Mouse (Mus musculus) megakaryocyte progenitor cell, adult 5-6 weeks (primary cell): ENCODE measurements around the gene Tmem258. TPM values are rescaled to one million over a fixed set of nuclear protein-coding genes. Genes with fewer than 3 reads are reported as not detected.

ENCODE experiments used
- total RNA-seq, 2 experiments: library from RNA; stranded (forward) in 1 of 2; stranded (reverse) in 1 of 2; fragments of 157-497, 149-512 nt in 1 of 2; fragments of 200-1000 nt in 1 of 2; gene quantifications; 2 replicates each; pipeline versions ENCODE4 v1.2.3 to v1.2.4; 2015 to 2017

Tmem258 gene
- total RNA-seq, 2 experiments from 2014 or later: 204 to 308 TPM

Other genes starting within 250 kb of the Tmem258 start
- gene Fth1, start 223.4 kb upstream of the Tmem258 start, total RNA-seq (2015): 1,115 and 1,144 TPM in 2 replicates
- gene Fth1, start 223.4 kb upstream of the Tmem258 start, total RNA-seq (2017): 325 and 354 TPM in 2 replicates
- 0.15 and 1.1 TPM in 2 replicates for gene Best1, start 202.4 kb upstream of the Tmem258 start, total RNA-seq (2015)
- gene Best1, start 202.4 kb upstream of the Tmem258 start, total RNA-seq (2017): not detected in 2 replicates
- 3.0 and 4.6 TPM in 2 replicates for gene Rab3il1, start 202.3 kb upstream of the Tmem258 start, total RNA-seq (2015)
- 3.4 and 3.9 TPM in 2 replicates for gene Rab3il1, start 202.3 kb upstream of the Tmem258 start, total RNA-seq (2017)
- 1.4 and 2.1 TPM in 2 replicates for gene Fads3, start 162.4 kb upstream of the Tmem258 start, total RNA-seq (2015)
- gene Fads3, start 162.4 kb upstream of the Tmem258 start, total RNA-seq (2017): 2.1 and 2.8 TPM in 2 replicates
- 7.7 and 10.4 TPM in 2 replicates for gene Fads2, start 102.3 kb upstream of the Tmem258 start, total RNA-seq (2015)
- 6.3 and 13.7 TPM in 2 replicates for gene Fads2, start 102.3 kb upstream of the Tmem258 start, total RNA-seq (2017)
- 14.9 and 22.2 TPM in 2 replicates for gene Fads1, start 21.1 kb upstream of the Tmem258 start, total RNA-seq (2015)
- 9.4 and 10.0 TPM in 2 replicates for gene Fads1, start 21.1 kb upstream of the Tmem258 start, total RNA-seq (2017)
- 56.9 and 61.1 TPM in 2 replicates for gene Fen1, start 155 bp downstream of the Tmem258 start, total RNA-seq (2015)
- 125 and 135 TPM in 2 replicates for gene Fen1, start 155 bp downstream of the Tmem258 start, total RNA-seq (2017)
- not detected in 2 replicates for gene Myrf, start 36.7 kb downstream of the Tmem258 start, total RNA-seq (2015)
- not detected in 2 replicates for gene Myrf, start 36.7 kb downstream of the Tmem258 start, total RNA-seq (2017)
- 0.02 TPM in 1 of 2 replicates, not detected in the other for gene Dagla, start 100.9 kb downstream of the Tmem258 start, total RNA-seq (2015)
- gene Dagla, start 100.9 kb downstream of the Tmem258 start, total RNA-seq (2017): 0.17 and 1.4 TPM in 2 replicates
- gene Syt7, start 185.1 kb downstream of the Tmem258 start, total RNA-seq (2015): not detected in 2 replicates
- not detected in 2 replicates for gene Syt7, start 185.1 kb downstream of the Tmem258 start, total RNA-seq (2017)